Mouse (Mus musculus): ENCODE measurements at regions not wholly inside any gene's neighbourhood (a gene's known extent, or its start where the extent isn't known, plus 50 kb on each side); places are given as distances from the start of the nearest gene placed in this dataset.
A peak's percentile ranks its signal among the peaks of the same experiment; 100 is the strongest.
"Not testable (repeated sequence)": the region's sequence is repeated elsewhere in the genome, so short reads cannot be mapped to it uniquely, and the experiment has no call there.

GRCm38 (mm10) chrX:76077781-76078180 is 186.3 kb upstream of the Cldn34b3 start:
- no peak for DNase-seq (ENCODE audit: low read depth)

GRCm38 (mm10) chrX:76082670-76083069 is 181.4 kb upstream of the Cldn34b3 start:
- no peak for DNase-seq (ENCODE audit: low read depth)

GRCm38 (mm10) chrX:76110763-76111474 is 153.2 kb upstream of the Cldn34b3 start:
- DNase-seq (ENCODE audit: low read depth), result no peak

GRCm38 (mm10) chrX:76116086-76116485 is 148.0 kb upstream of the Cldn34b3 start:
- no peak for DNase-seq (ENCODE audit: low read depth)

- no peak for DNase-seq (ENCODE audit: low read depth)
These were observed 147.5 kb upstream of the Cldn34b3 start for GRCm38 (mm10) chrX:76116562-76116961.

- DNase-seq (ENCODE audit: low read depth), result no peak
These were observed 143.2 kb upstream of the Cldn34b3 start for GRCm38 (mm10) chrX:76120936-76121335.

GRCm38 (mm10) chrX:76123355-76123754 is 140.7 kb upstream of the Cldn34b3 start:
- no peak for DNase-seq (ENCODE audit: low read depth)

- no peak for DNase-seq (ENCODE audit: low read depth)
These were observed 126.4 kb upstream of the Cldn34b3 start for GRCm38 (mm10) chrX:76137729-76138128.

GRCm38 (mm10) chrX:76141022-76141421 is 123.1 kb upstream of the Cldn34b3 start:
- DNase-seq (ENCODE audit: low read depth), result no peak

GRCm38 (mm10) chrX:76174806-76175205 is 89.3 kb upstream of the Cldn34b3 start:
- not testable (repeated sequence) for DNase-seq (ENCODE audit: low read depth)

GRCm38 (mm10) chrX:76181446-76182148 is 82.5 kb upstream of the Cldn34b3 start:
- DNase-seq (ENCODE audit: low read depth), result no peak

GRCm38 (mm10) chrX:76200607-76201006 is 63.5 kb upstream of the Cldn34b3 start:
- no peak for DNase-seq (ENCODE audit: low read depth)

- DNase-seq (ENCODE audit: low read depth), result peak; percentile 21
These were observed 62.7 kb upstream of the Cldn34b3 start for GRCm38 (mm10) chrX:76201366-76201765.
